In the genomic region with DNA sequence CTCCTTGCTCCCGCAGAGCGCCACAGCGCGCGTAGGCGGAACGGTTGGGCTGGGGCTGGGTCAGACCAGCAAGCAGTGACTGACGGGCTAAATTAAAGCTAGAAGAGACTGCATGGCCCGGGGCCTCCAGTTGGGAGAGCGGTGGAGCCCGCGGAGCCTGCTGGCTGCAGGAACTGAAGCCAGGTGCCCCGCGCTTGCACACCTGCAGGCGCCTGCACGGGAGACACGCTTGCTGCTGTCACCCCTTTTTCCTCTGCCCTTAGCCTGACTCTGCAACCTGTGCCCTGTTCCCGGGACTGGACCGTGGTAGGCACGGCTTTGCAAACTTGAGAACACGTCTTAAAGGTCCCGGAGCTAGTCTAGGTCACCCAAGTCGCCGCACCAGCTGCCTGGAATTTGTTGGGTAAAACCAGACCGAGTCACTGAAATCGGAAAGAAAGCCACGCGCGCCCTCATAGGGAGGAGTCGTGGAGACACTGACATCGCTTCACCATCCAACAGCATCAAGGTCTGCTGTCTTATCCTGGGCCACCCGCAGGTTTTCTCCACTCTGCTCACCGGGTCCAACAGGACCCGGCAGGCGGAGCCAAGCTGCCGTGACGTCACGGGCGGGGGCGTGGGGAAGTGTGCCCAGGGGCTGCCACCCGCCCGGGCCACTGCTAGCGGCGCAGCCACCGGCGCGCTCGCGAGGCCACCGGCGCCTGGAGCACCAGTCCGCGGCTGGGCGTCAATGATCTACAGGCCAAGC, we compare ENCODE assay signal across 8 mouse cellular contexts. TPM values are rescaled to one million over a fixed set of nuclear protein-coding genes. Genes with fewer than 3 reads are reported as not detected.
A peak's percentile ranks its signal among the peaks of the same experiment; 100 is the strongest.
DNase-seq lines count a peak whose midpoint lies in the region; ATAC-seq and TF ChIP-seq lines count a peak whose summit lies in the region.

A gene (plus strand): TSS at position 671 of the 748 bp plus-strand sequence.

- no peaks in the 10 kb centered on the region for H3K9me3 ChIP-seq in MEL (replicated peaks; ENCODE audit: insufficient read depth, low read length)
- no peaks in the 10 kb centered on the region for H3K9me3 ChIP-seq in forebrain, embryonic 16.5 days (ENCODE audit: control insufficient read depth, low read length)
- H3K9me3 ChIP-seq in hindbrain, embryonic 10.5 days, result no peaks in the 10 kb centered on the region

- TF ChIP-seq EP300 in MEL (IDR thresholded peaks at IDR 0.05; ENCODE audit: low read depth in 1 of 2, low read length in 2 of 2), result no peak

- H3K4me1 ChIP-seq in MEL (ENCODE audit: control insufficient read depth in 1 of 2, insufficient read depth in 2 of 2, low read length in 2 of 2), result peaks cover 0 to 4% of the 10 kb centered on the region in 2 experiments; a peak in 2 of 4 replicates
- peaks cover 39% of the 10 kb centered on the region for H3K4me1 ChIP-seq in forebrain, embryonic 16.5 days (replicated peaks; ENCODE audit: control insufficient read depth, insufficient read depth, low read length)
- H3K4me1 ChIP-seq in hindbrain, embryonic 10.5 days (replicated peaks), result peaks cover 70% of the 10 kb centered on the region

- peak within 1 kb of the TSS; percentile 59; the same call in 1 of the 2 replicates for H3K27ac ChIP-seq in MEL (ENCODE audit: control insufficient read depth, low read depth, low read length)
- peak within 1 kb of the TSS; percentile 78 for H3K27ac ChIP-seq in forebrain, embryonic 16.5 days (ENCODE audit: low read length)
- H3K27ac ChIP-seq in hindbrain, embryonic 10.5 days, result peak within 1 kb of the TSS; percentile 82

- peak; percentile 86 for ATAC-seq in forebrain, embryonic 16.5 days

- H3K27me3 ChIP-seq in MEL (ENCODE audit: control insufficient read depth in 1 of 2, insufficient read depth in 2 of 2, low read length in 2 of 2), result no peaks in the 10 kb centered on the region
- H3K27me3 ChIP-seq in forebrain, embryonic 16.5 days (replicated peaks; ENCODE audit: control insufficient read depth, insufficient read depth, low read length), result no peaks in the 10 kb centered on the region
- peaks cover 56% of the 10 kb centered on the region for H3K27me3 ChIP-seq in hindbrain, embryonic 10.5 days (ENCODE audit: insufficient read depth, poor library complexity, severe bottlenecking)

- DNase-seq in MEL (ENCODE audit: low read depth, low spot score), result peak; percentile 85
- peak; percentile 48 for DNase-seq in cerebellum, adult 11 months
- peak; percentile 76 for DNase-seq in hindbrain, embryonic 10.5 days (ENCODE audit: low spot score)
- DNase-seq in layer of hippocampus, postnatal 10 days (ENCODE audit: low spot score in 2 of 2), result peak; percentile 84 to 87
- peak; percentile 82 for DNase-seq in lung, postnatal 10 days
- peak; percentile 74 for DNase-seq in ovary, postnatal 36 days (ENCODE audit: low spot score)
- DNase-seq in thymus, postnatal 4 days, result peak; percentile 92

- peak in 1 of 3 experiments; percentile 13; a peak in 1 of 6 replicates for TF ChIP-seq CTCF in MEL (IDR thresholded peaks at IDR 0.05 in 2 of 3, conservative IDR thresholded peaks at IDR 0.05 in 1 of 3; ENCODE audit: control insufficient read depth in 1 of 3, insufficient read depth in 1 of 3, low read depth in 2 of 3, low read length in 3 of 3, poor library complexity in 1 of 3, severe bottlenecking in 1 of 3)

- H3K9ac ChIP-seq in MEL (ENCODE audit: control insufficient read depth, low read depth, low read length, poor library complexity, severe bottlenecking), result peak within 1 kb of the TSS; percentile 65
- H3K9ac ChIP-seq in forebrain, embryonic 16.5 days (replicated peaks; ENCODE audit: low read depth, low read length), result peak within 1 kb of the TSS; percentile 83

- H3K79me2 ChIP-seq in MEL (ENCODE audit: control insufficient read depth, insufficient read depth, low read length, poor library complexity), result no peaks in the 10 kb centered on the region; the same call in 1 of the 2 replicates

- WGBS in forebrain, embryonic 16.5 days, result under 1% methylated on average over 54 of the region's 54 CpGs
- under 1% methylated on average over 54 of the region's 54 CpGs for WGBS in hindbrain, embryonic 10.5 days

- H3K4me2 ChIP-seq in forebrain, embryonic 16.5 days (ENCODE audit: low read length), result peak within 1 kb of the TSS; percentile 98

- peak within 1 kb of the TSS; percentile 56 to 62 for H3K4me3 ChIP-seq in MEL (ENCODE audit: control insufficient read depth in 1 of 2, insufficient read depth in 1 of 2, low read depth in 2 of 2, low read length in 2 of 2)
- H3K4me3 ChIP-seq in forebrain, embryonic 16.5 days (replicated peaks; ENCODE audit: low read length), result peak within 1 kb of the TSS; percentile 78
- peak within 1 kb of the TSS; percentile 65 for H3K4me3 ChIP-seq in hindbrain, embryonic 10.5 days

- no peak for TF ChIP-seq RAD21 in MEL (IDR thresholded peaks at IDR 0.05; ENCODE audit: low read depth, low read length)

- TF ChIP-seq POLR2A in MEL (IDR thresholded peaks at IDR 0.05; ENCODE audit: control insufficient read depth in 1 of 2, insufficient read depth in 1 of 2, low read depth in 1 of 2, low read length in 2 of 2, poor library complexity in 1 of 2), result peak; percentile 27 to 45; a peak in 2 of 4 replicates

- H3K36me3 ChIP-seq in MEL (ENCODE audit: control insufficient read depth in 1 of 2, insufficient read depth in 2 of 2, low read length in 2 of 2), result no peaks in the 10 kb centered on the region
- H3K36me3 ChIP-seq in forebrain, embryonic 16.5 days (ENCODE audit: control insufficient read depth, insufficient read depth), result no peaks in the 10 kb centered on the region
- peaks cover 4% of the 10 kb centered on the region; the same call in 1 of the 2 replicates for H3K36me3 ChIP-seq in hindbrain, embryonic 10.5 days

TF ChIP-seq in MEL, 35 proteins besides CTCF, POLR2A, EP300 and RAD21:
- TF ChIP-seq UBTF (IDR thresholded peaks at IDR 0.05; ENCODE audit: borderline replicate concordance, insufficient read depth, low read depth, low read length), result peak; percentile 50; the same call in 1 of the 2 replicates
- 0 out of 2 replicates have a peak, but pooled peaks have one; percentile 16 for TF ChIP-seq NRF1 (IDR thresholded peaks at IDR 0.05; ENCODE audit: insufficient read depth, low read depth, low read length, poor library complexity, severe bottlenecking)
- TF ChIP-seq CHD2 (IDR thresholded peaks at IDR 0.05; ENCODE audit: low read length), result no peak
- no peak for TF ChIP-seq KAT2A (conservative IDR thresholded peaks at IDR 0.05; ENCODE audit: low read depth, low read length)
- no peak for TF ChIP-seq TCF12 (IDR thresholded peaks at IDR 0.05; ENCODE audit: low read depth, low read length)
- TF ChIP-seq JUND (IDR thresholded peaks at IDR 0.05; ENCODE audit: low read depth, low read length), result no peak
- TF ChIP-seq ZC3H11A (IDR thresholded peaks at IDR 0.05; ENCODE audit: low read depth, low read length), result no peak
- TF ChIP-seq MEF2A (IDR thresholded peaks at IDR 0.05; ENCODE audit: extremely low read depth, insufficient replicate concordance, low read depth, low read length, poor library complexity, severe bottlenecking), result no peak

RNA-seq across cellular contexts. Expression of the gene that starts here (rescaled TPM):
- total RNA-seq in MEL (2012; rRNA removed), result 0.26 and 0.77 TPM in 2 replicates
- polyA plus RNA-seq in MEL (2012; ENCODE audit: insufficient read depth in 1 of 2, insufficient read length in 2 of 2, low read depth in 1 of 2, low replicate concordance in 2 of 2, missing spikeins in 1 of 2), result under 1 TPM in 1 of 2 experiments, not detected in 1; 0.82 TPM
- polyA plus RNA-seq in forebrain, embryonic 16.5 days (2015; fragmentation: Nextera tagmentation; extraction: Ambion mirVana), result 70.3 and 87.5 TPM in 2 replicates
- 18.7 and 30.4 TPM in 2 replicates for polyA plus RNA-seq in hindbrain, embryonic 10.5 days (2016; fragmentation: Nextera tagmentation; extraction: Ambion mirVana)
- 10 to 100 TPM; 47.4 to 48.2 TPM for total RNA-seq in layer of hippocampus, postnatal 10 days (2021)

Comparison
In these comparisons a context has a peak if more than half of its experiments do, and no peak if none do; other contexts are left out.
1. Peak in every context shown above with its lines: DNase-seq, ATAC-seq, H3K4me3 ChIP-seq and H3K27ac ChIP-seq.
2. RNA of the gene that starts here (total RNA-seq): 47.4 to 48.2 TPM in layer of hippocampus, postnatal 10 days; 0.26 to 0.77 TPM in MEL; every median in the first group is over 10 times any median in the second.
3. RNA of the gene that starts here (polyA plus RNA-seq): 70.3 to 87.5 TPM in forebrain, embryonic 16.5 days and 18.7 to 30.4 TPM in hindbrain, embryonic 10.5 days; 0.82 TPM in MEL; every median in the first group is over 10 times any median in the second.
4. Peak in DNase-seq, H3K4me3 ChIP-seq, H3K27ac ChIP-seq and H3K9ac ChIP-seq in MEL; RNA of the gene not detected or under 1 TPM.